Mouse (Mus musculus) neutrophil, adult 5-6 weeks (primary cell): Measurements from ENCODE around the gene H2-Q6. TPM values are rescaled to one million over a fixed set of nuclear protein-coding genes. Genes with fewer than 3 reads are reported as not detected.

ENCODE experiments used
- total RNA-seq: library from RNA; stranded (forward); fragments of 200-1000 nt; gene quantifications from 2 replicates; pipeline ENCODE4 v1.2.3, GENCODE M21; 2017

The H2-Q6 gene
- total RNA-seq, 1 experiment from 2014 or later: 274 TPM

Other genes with a start within 250 kb of the H2-Q6 start
- 5.3 and 8.0 TPM in 2 replicates for gene Aif1, start 248.8 kb upstream of the H2-Q6 start, total RNA-seq
- gene Lst1, start 236.4 kb upstream of the H2-Q6 start, total RNA-seq: 534 and 685 TPM in 2 replicates
- 212 and 285 TPM in 2 replicates for gene Ltb, start 230.4 kb upstream of the H2-Q6 start, total RNA-seq
- 16.4 and 18.2 TPM in 2 replicates for gene Tnf, start 222.8 kb upstream of the H2-Q6 start, total RNA-seq
- 6.6 and 9.9 TPM in 2 replicates for gene Lta, start 219.5 kb upstream of the H2-Q6 start, total RNA-seq
- gene Gm16181, start 204.0 kb upstream of the H2-Q6 start, total RNA-seq: 2.1 TPM in 1 of 2 replicates, not detected in the other
- gene Atp6v1g2, start 191.2 kb upstream of the H2-Q6 start, total RNA-seq: 5.0 and 6.5 TPM in 2 replicates
- 10.8 and 11.3 TPM in 2 replicates for gene Nfkbil1, start 189.1 kb upstream of the H2-Q6 start, total RNA-seq
- gene Ddx39b, start 183.1 kb upstream of the H2-Q6 start, total RNA-seq: 156 and 158 TPM in 2 replicates
- 2,114 and 2,381 TPM in 2 replicates for gene H2-D1, start 162.1 kb upstream of the H2-Q6 start, total RNA-seq
- gene H2-Q1, start 104.4 kb upstream of the H2-Q6 start, total RNA-seq: 0.12 TPM in 1 of 2 replicates, not detected in the other
- gene H2-Q2, start 82.6 kb upstream of the H2-Q6 start, total RNA-seq: not detected in 2 replicates
- gene H2-Q4, start 45.2 kb upstream of the H2-Q6 start, total RNA-seq: 170 and 176 TPM in 2 replicates
- 160 and 166 TPM in 2 replicates for gene H2-Q7, start 14.3 kb downstream of the H2-Q6 start, total RNA-seq
- gene H2-Q10, start 45.2 kb downstream of the H2-Q6 start, total RNA-seq: 384 and 428 TPM in 2 replicates
- 0.49 TPM in 1 of 2 replicates, not detected in the other for gene Pou5f1, start 81.2 kb downstream of the H2-Q6 start, total RNA-seq
- 1.4 and 2.5 TPM in 2 replicates for gene Tcf19, start 92.0 kb downstream of the H2-Q6 start, total RNA-seq
- gene Cchcr1, start 92.2 kb downstream of the H2-Q6 start, total RNA-seq: 3.1 TPM in 2 replicates
- not detected in 2 replicates for gene Psors1c2, start 108.4 kb downstream of the H2-Q6 start, total RNA-seq
- gene Cdsn, start 127.3 kb downstream of the H2-Q6 start, total RNA-seq: not detected in 2 replicates
- not detected in 2 replicates for gene 2300002M23Rik, start 142.6 kb downstream of the H2-Q6 start, total RNA-seq
- not detected in 2 replicates for gene Sfta2, start 176.7 kb downstream of the H2-Q6 start, total RNA-seq
- gene Gm9573, start 201.8 kb downstream of the H2-Q6 start, total RNA-seq: 0.37 and 3.3 TPM in 2 replicates
- gene Mucl3, start 218.8 kb downstream of the H2-Q6 start, total RNA-seq: not detected in 2 replicates
- gene Vars2, start 242.7 kb downstream of the H2-Q6 start, total RNA-seq: 11.8 and 13.8 TPM in 2 replicates
- gene Gtf2h4, start 248.9 kb downstream of the H2-Q6 start, total RNA-seq: 7.0 and 15.5 TPM in 2 replicates